Mouse (Mus musculus) ES-Bruce4 (cell line): ENCODE data around the gene Nin. TPM values are rescaled to one million over a fixed set of nuclear protein-coding genes. Genes with fewer than 3 reads are reported as not detected.

ENCODE experiments used
- H3K27ac ChIP-seq: 2 replicates; pipeline ENCODE4 v1.5.1; 2012; ENCODE audit warnings: low read length, inconsistent platforms; ENCODE audit not compliant: insufficient read depth
- H3K27me3 ChIP-seq: 2 replicates; pipeline ENCODE4 v1.6.1; 2012; ENCODE audit warnings: mild to moderate bottlenecking, low read length, inconsistent platforms; ENCODE audit not compliant: control insufficient read depth, poor library complexity, insufficient read depth, severe bottlenecking
- H3K36me3 ChIP-seq: 2 replicates; pipeline ENCODE4 v1.6.1; 2012; ENCODE audit warnings: inconsistent platforms, mild to moderate bottlenecking, low read length, moderate library complexity; ENCODE audit not compliant: control insufficient read depth, poor library complexity, insufficient read depth, severe bottlenecking
- H3K4me1 ChIP-seq: one replicate; pipeline ENCODE4 v1.8.1; 2011; ENCODE audit warnings: low read length; ENCODE audit not compliant: control insufficient read depth, insufficient read depth
- H3K4me3 ChIP-seq: 2 replicates; pipeline ENCODE4 v1.5.1; 2011; ENCODE audit warnings: low read depth, mild to moderate bottlenecking, low read length
- H3K9ac ChIP-seq: 2 replicates; pipeline ENCODE4 v1.6.1; 2012; ENCODE audit warnings: low read depth, mild to moderate bottlenecking, inconsistent platforms; ENCODE audit not compliant: poor library complexity, severe bottlenecking
- H3K9me3 ChIP-seq: replicated peaks from 2 replicates; pipeline ENCODE4 v1.6.1; 2012; ENCODE audit warnings: mild to moderate bottlenecking, low read length, inconsistent platforms; ENCODE audit not compliant: control insufficient read depth, poor library complexity, insufficient read depth, severe bottlenecking
- CTCF ChIP-seq: IDR thresholded peaks from one replicate; pipeline ENCODE4 v1.8.1; 2011; ENCODE audit warnings: low read depth, low read length
- EP300 ChIP-seq: IDR thresholded peaks from 2 replicates; pipeline ENCODE4 v1.6.1; 2011; ENCODE audit warnings: low read depth, low read length; ENCODE audit not compliant: insufficient read depth
- POLR2A ChIP-seq: IDR thresholded peaks from one replicate; pipeline ENCODE4 v1.8.1; 2011; ENCODE audit warnings: low read length; ENCODE audit not compliant: insufficient read depth
- polyA plus RNA-seq: library from polyadenylated mRNA; stranded (reverse); fragments of >200 nt; gene quantifications from 2 replicates; pipeline ENCODE4 v1.2.4, GENCODE M21; 2011; ENCODE audit warnings: low read depth; ENCODE audit not compliant: missing spikeins, insufficient read depth, insufficient read length

Gene Nin
- polyA plus RNA-seq, 1 experiment, result 7.3 TPM

DNA sequence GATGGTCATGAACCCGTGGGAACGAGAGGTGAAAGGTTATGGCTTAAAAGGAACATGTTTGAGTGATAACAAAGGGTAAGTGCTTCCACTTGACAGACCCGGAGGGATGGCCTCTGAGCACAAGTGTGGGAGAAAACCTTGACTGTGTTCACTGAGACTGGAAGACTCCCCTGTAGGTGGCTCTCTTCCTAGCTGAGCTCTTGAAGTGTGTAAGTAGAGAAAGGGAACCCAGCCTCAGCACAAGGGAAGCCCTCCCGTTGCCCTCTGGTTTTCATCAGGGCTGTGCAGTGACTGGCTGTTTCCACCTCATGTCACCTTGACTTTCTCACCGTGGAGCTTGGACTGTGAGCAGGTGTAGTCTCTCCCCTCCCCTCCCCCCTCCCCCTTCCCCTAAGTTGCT is 15.6 kb upstream of the Nin start:
- Histone ChIP-seq H3K36me3 (no peaks in the 10 kb centered on the region), H3K9me3 (no peaks in the 10 kb centered on the region), H3K4me1 (no peaks in the 10 kb centered on the region), H3K9ac (no peak overlapping the region), H3K4me3 (no peak overlapping the region), H3K27me3 (no peaks in the 10 kb centered on the region), H3K27ac (no peak overlapping the region)
- TF ChIP-seq POLR2A (no peak), EP300 (no peak), CTCF (no peak)

DNA sequence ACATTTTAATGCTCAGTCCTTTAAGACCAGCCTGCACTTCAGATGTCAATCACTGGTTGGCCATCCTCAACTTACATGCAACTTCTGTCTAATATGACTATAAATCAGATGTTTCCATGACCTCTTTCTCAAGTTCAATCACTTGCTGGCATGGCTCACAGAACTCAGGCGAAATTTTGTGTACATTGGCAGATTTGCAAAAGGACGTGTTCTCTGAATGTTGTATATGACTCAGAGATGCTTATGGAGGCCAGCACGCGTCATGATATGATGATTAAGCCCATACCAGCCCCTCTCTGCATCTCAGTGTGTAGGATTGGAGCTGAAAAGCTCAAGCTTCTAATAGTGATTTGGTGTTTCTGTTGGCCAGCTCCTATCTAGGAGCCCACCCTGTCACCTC is 13.1 kb upstream of the Nin start:
- no peak overlapping the region for H3K27ac ChIP-seq
- H3K4me3 ChIP-seq, result no peak overlapping the region
- no peaks in the 10 kb centered on the region for H3K36me3 ChIP-seq
- no peak for TF ChIP-seq EP300
- TF ChIP-seq POLR2A, result no peak
- no peak for TF ChIP-seq CTCF
- H3K9ac ChIP-seq, result no peak overlapping the region
- no peaks in the 10 kb centered on the region for H3K27me3 ChIP-seq
- no peaks in the 10 kb centered on the region for H3K4me1 ChIP-seq
- no peaks in the 10 kb centered on the region for H3K9me3 ChIP-seq

DNA sequence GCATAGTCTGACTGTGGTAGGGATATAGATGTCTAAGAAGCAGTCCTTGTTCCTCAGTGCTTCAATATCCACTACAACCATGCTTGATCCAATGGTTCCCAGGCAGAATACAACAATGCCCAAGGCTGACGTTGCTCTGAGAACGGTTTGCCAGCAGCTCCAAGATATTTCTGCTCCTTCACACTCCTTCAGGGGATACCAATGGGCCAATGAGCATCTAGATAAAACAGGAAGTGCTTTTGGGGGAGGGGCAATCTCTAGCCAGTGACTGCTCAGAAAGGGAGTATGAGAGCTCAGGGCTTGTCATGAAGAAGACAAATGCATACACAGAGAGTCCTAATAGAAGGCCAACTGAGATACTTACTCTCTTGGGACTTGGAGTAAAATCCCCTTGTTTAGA is 6.0 kb upstream of the Nin start:
- Histone ChIP-seq H3K4me3 (no peak overlapping the region), H3K27ac (no peak overlapping the region), H3K9ac (no peak overlapping the region), H3K27me3 (no peaks in the 10 kb centered on the region), H3K4me1 (no peaks in the 10 kb centered on the region), H3K36me3 (no peaks in the 10 kb centered on the region), H3K9me3 (no peaks in the 10 kb centered on the region)
- TF ChIP-seq CTCF (no peak), EP300 (no peak), POLR2A (no peak)

DNA sequence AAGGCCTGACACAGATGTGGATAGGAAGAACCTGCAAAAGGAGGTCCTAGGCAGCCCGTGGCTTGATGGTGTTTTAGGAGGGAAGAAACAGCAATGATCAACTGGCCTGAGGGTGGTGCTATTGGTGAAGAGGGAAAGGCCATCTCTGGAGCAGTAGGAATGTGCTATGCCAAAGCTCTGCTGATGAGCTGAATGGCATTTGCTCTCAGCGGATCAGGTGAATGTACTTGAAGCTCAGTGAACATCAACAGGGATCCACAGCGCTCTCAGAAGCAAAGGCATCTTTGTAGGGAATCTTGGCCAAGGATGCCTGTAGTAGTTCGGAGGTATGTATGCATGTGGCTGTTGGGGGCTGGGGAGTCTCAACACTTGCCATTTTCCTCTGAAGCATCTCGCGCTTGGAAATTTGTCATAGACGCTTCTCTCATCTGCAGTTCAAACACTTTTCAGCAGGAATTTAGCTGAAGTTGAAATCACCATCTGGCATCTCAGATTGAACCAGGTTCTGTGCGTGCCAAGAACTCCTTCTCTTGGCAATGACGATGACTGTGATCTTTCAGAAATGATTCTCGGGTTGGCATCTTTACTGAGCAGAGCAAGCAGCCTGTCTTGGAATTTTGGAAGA is 5.3 kb upstream of the Nin start:
- Histone ChIP-seq H3K9ac (no peak overlapping the region), H3K9me3 (no peaks in the 10 kb centered on the region)
- TF ChIP-seq EP300 (no peak), CTCF (no peak), POLR2A (no peak)

DNA sequence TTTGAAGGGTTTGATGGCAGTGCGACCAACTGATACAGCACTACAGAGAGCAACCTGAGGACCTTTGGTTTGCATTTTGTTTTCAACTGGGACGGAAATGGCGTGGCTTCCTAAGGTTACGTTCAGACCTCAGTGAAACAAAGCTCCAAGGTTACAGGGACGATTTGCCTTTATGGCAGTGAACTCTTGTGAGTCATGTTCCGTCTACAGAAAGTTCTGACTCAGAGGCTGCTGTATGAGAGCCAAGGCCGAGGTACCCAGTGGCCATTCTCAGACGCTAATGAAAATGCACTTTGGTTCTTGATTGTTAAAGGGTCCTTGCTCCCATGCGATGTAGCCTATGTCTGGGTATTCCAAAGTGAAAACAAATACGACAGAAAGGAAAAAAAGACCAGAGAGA is 3.6 kb upstream of the Nin start:
- no peaks in the 10 kb centered on the region for H3K27me3 ChIP-seq
- no peak overlapping the region for H3K27ac ChIP-seq
- TF ChIP-seq POLR2A (no peak), CTCF (no peak), EP300 (no peak)

More for the DNA sequence above, 5.3 kb upstream of the Nin start:
- Histone ChIP-seq H3K4me3 (no peak overlapping the region), H3K27ac (no peak overlapping the region), H3K4me1 (no peaks in the 10 kb centered on the region), H3K27me3 (no peaks in the 10 kb centered on the region), H3K36me3 (no peaks in the 10 kb centered on the region)

DNA sequence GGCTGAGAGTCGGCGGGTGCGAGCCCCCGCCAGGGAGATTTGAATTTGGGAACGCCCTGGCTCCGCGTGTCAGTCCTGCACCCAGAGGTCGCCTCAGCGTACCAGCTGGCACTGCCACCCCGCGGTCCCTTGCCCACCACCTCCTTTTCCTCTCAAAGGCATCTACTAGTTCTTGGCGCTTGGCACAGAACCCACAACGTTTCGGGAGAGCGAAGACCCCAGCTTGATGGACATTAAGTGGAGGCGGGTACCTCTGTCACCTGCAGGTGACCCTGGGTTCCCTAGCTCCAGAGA is 1.5 kb downstream of the Nin start:
- peak overlapping the region; percentile 63 for H3K4me3 ChIP-seq
- no peaks in the 10 kb centered on the region for H3K4me1 ChIP-seq
- H3K27me3 ChIP-seq, result 0 out of 2 replicates have a peak, but pooled peaks cover 2% of the 10 kb centered on the region
- H3K27ac ChIP-seq, result no peak overlapping the region
- TF ChIP-seq CTCF, result no peak
- no peak for TF ChIP-seq POLR2A
- TF ChIP-seq EP300, result no peak
- peak overlapping the region; percentile 81 for H3K9ac ChIP-seq
- no peaks in the 10 kb centered on the region for H3K9me3 ChIP-seq
- H3K36me3 ChIP-seq, result no peaks in the 10 kb centered on the region

More for the DNA sequence above, 3.6 kb upstream of the Nin start:
- no peaks in the 10 kb centered on the region for H3K36me3 ChIP-seq
- H3K4me3 ChIP-seq, result no peak overlapping the region
- H3K9me3 ChIP-seq, result no peaks in the 10 kb centered on the region
- no peaks in the 10 kb centered on the region for H3K4me1 ChIP-seq
- no peak overlapping the region for H3K9ac ChIP-seq
